ENCODE assay signal across 8 mouse cellular contexts in genomic region chr9:43239712-43240593, GRCm38 (mm10). TPM values are rescaled to one million over a fixed set of nuclear protein-coding genes. Genes with fewer than 3 reads are reported as not detected.
DNase-seq lines count a peak whose midpoint lies in the region; ATAC-seq and TF ChIP-seq lines count a peak whose summit lies in the region.

Gene Oaf (minus strand): TSS chr9:43239911.

- H3K9me3 ChIP-seq in hindbrain, embryonic 15.5 days, result no peaks in the 10 kb centered on the region

- ATAC-seq in hindbrain, embryonic 15.5 days (ENCODE audit: low FRiP score, low read depth), result peak; percentile 90

- WGBS in hindbrain, embryonic 15.5 days, result 1% methylated on average over 44 of the region's 44 CpGs

- H3K4me2 ChIP-seq in hindbrain, embryonic 15.5 days, result peak within 1 kb of the TSS; percentile 80

- no peaks in the 10 kb centered on the region for H3K4me1 ChIP-seq in cortical plate, adult 2 months (ENCODE audit: control insufficient read depth, insufficient read depth, low read length)
- H3K4me1 ChIP-seq in hindbrain, embryonic 15.5 days (replicated peaks), result peaks cover 17% of the 10 kb centered on the region

- no peaks in the 10 kb centered on the region for H3K36me3 ChIP-seq in hindbrain, embryonic 15.5 days

- peak within 1 kb of the TSS; percentile 44 for H3K4me3 ChIP-seq in cortical plate, adult 2 months (ENCODE audit: insufficient read depth, low read length)
- H3K4me3 ChIP-seq in gastrocnemius, adult 2 months, result peak within 1 kb of the TSS; percentile 89
- peak within 1 kb of the TSS; percentile 47 for H3K4me3 ChIP-seq in hindbrain, embryonic 15.5 days

- no peak; the same call in 1 of the 2 replicates for TF ChIP-seq POLR2A in cortical plate, adult 2 months (IDR thresholded peaks at IDR 0.05; ENCODE audit: extremely low read depth, insufficient read depth, low read length)

- DNase-seq in adrenal gland, adult (ENCODE audit: inconsistent age in 2 of 2, low spot score in 1 of 2), result peak; percentile 91 to 94
- DNase-seq in gastrocnemius, adult 2 months, result peak; percentile 95
- peak; percentile 34 for DNase-seq in left cerebral cortex, adult 11 months (ENCODE audit: low spot score)
- DNase-seq in lung, postnatal 25 days (ENCODE audit: low spot score), result peak; percentile 76
- peak; percentile 82 for DNase-seq in retina, postnatal 1 day
- peak; percentile 62 for DNase-seq in urinary bladder, postnatal 10 days (ENCODE audit: low spot score)

- intact Hi-C loops in gastrocnemius, adult 2 months (cut with DNase I), result no loop called here

- H3K9ac ChIP-seq in hindbrain, embryonic 15.5 days, result peak within 1 kb of the TSS; percentile 37

- peaks cover 36% of the 10 kb centered on the region for H3K27me3 ChIP-seq in hindbrain, embryonic 15.5 days

- no peak for TF ChIP-seq CTCF in cortical plate, adult 2 months (IDR thresholded peaks at IDR 0.05; ENCODE audit: extremely low read depth, insufficient read depth, low read length)
- no peak for TF ChIP-seq CTCF in gastrocnemius, adult 2 months (IDR thresholded peaks at IDR 0.05)

- no peak within 1 kb of the TSS for H3K27ac ChIP-seq in cortical plate, adult 2 months (ENCODE audit: insufficient read depth, low read length)
- H3K27ac ChIP-seq in gastrocnemius, adult 2 months, result peak within 1 kb of the TSS; percentile 81
- no peak within 1 kb of the TSS for H3K27ac ChIP-seq in hindbrain, embryonic 15.5 days (replicated peaks)

RNA-seq across cellular contexts. Expression of gene Oaf, which starts in this region (rescaled TPM):
- polyA plus RNA-seq in cortical plate, adult 2 months (2012; rRNA removed), result 23.8 and 24.6 TPM in 2 replicates
- 1 to 10 TPM; 2.9 to 8.9 TPM for total RNA-seq in gastrocnemius, adult 2 months (2021)
- 7.1 and 10.8 TPM in 2 replicates for polyA plus RNA-seq in hindbrain, embryonic 15.5 days (2015; fragmentation: Nextera tagmentation; extraction: Ambion mirVana)

Comparison
In these comparisons a context has a peak if more than half of its experiments do, and no peak if none do; other contexts are left out.
1. DNase-seq: peak in every context shown above with its lines; median percentile 95 in gastrocnemius, adult 2 months; 92 in adrenal gland, adult; 82 in retina, postnatal 1 day; 76 in lung, postnatal 25 days; 62 in urinary bladder, postnatal 10 days; 34 in left cerebral cortex, adult 11 months.